Mouse (Mus musculus) MEL (cell line): ENCODE results near the gene Olfr148.

Experiments
- GATA1 ChIP-seq: IDR thresholded peaks from 2 replicates; pipeline ENCODE4 v1.6.1; 2011; ENCODE audit warnings: low read depth, low read length, improper control_type of control experiment
- SIN3A ChIP-seq: IDR thresholded peaks from 2 replicates; pipeline ENCODE4 v1.6.1; 2012; ENCODE audit warnings: low read length, improper control_type of control experiment, inconsistent platforms
- ZC3H11A ChIP-seq: IDR thresholded peaks from 2 replicates; pipeline ENCODE4 v1.6.1; 2012; ENCODE audit warnings: low read depth, mild to moderate bottlenecking, inconsistent platforms, low read length, improper control_type of control experiment

DNA sequence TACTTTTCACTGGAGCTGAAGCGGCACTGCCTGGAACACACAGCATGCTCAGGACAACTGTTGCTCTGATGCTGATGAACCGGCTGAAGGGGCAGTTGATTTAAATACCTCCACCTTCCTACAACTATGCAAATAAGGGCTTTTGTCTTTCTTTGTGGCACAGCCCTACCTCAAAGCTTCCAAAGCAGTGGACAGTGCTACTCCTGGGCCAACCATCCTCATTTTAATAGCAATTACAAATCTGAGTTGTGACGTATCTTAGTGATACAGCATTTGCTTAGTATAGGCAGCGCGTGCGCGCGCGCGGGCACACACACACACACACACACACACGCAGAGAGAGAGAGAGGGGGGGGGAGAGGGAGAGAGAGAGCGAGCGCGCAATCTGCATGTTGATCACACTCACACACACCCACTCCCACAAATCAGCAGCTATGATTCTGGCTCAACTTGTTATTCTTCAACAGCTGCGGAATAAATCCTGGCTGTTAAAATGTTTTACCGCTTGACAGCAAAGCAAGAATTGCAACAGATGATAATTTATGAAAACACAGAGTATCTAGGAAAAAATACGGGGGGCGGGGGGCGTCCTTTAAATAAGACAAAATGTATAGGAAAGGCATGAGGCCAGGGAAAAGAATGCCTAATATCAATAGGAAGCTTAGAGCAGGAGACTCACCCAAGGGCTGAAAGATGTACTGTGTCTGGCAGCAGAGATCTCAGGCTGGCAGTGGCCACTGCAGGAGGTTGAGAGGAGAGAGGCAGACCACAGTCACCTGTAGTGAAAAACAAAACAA, 7.7 kb upstream of the Olfr148 start:
- TF ChIP-seq SIN3A (no peak), ZC3H11A (no peak), GATA1 (no peak)
